In genomic region chr4:41671963-41672480, GRCm38 (mm10) we compare ENCODE assay signal across 10 mouse cellular contexts. TPM values are rescaled to one million over a fixed set of nuclear protein-coding genes. Genes with fewer than 3 reads are reported as not detected.
DNase-seq lines count a peak whose midpoint lies in the region; ATAC-seq and TF ChIP-seq lines count a peak whose summit lies in the region.
"Had no signal": no experiment of that assay in that cellular context is flagged by ENCODE, and none has a peak within 500 bp of the region (broad histone marks: within the 10 kb centered on the region; RNA-seq: fewer than 3 reads in every experiment).

No protein-coding gene starts in this region.

- 16% methylated on average over 7 of the region's 8 CpGs for WGBS in kidney, embryonic 16.5 days
- 49% methylated on average over 8 of the region's 8 CpGs for WGBS in kidney, adult 2 months
- WGBS in forebrain, embryonic 14.5 days = 1% methylated on average over 7 of the region's 8 CpGs
- 5% methylated on average over 8 of the region's 8 CpGs for WGBS in limb, embryonic 11.5 days

- DNase-seq in kidney, adult 2 months = no peak
- peak; percentile 94 for DNase-seq in forebrain, embryonic 14.5 days (ENCODE audit: low spot score)
- peak; percentile 77 for DNase-seq in limb, embryonic 11.5 days (ENCODE audit: low spot score)
- DNase-seq in retina, postnatal 7 days (ENCODE audit: low read depth, low spot score) = peak; percentile 45
- DNase-seq in frontal cortex, postnatal 10 days (ENCODE audit: low spot score in 2 of 2) = no peak
- DNase-seq in urinary bladder, adult 2 months (ENCODE audit: low spot score) = no peak

- H3K4me3 ChIP-seq in kidney, embryonic 16.5 days (ENCODE audit: low read length) = no peak overlapping the region
- H3K4me3 ChIP-seq in kidney, adult 2 months (ENCODE audit: insufficient read depth, low read depth, low read length) = no peak overlapping the region
- H3K4me3 ChIP-seq in forebrain, embryonic 14.5 days (ENCODE audit: low read depth, low read length) = no peak overlapping the region
- no peak overlapping the region for H3K4me3 ChIP-seq in limb, embryonic 11.5 days (ENCODE audit: low read depth, low read length)
- H3K4me3 ChIP-seq: stomach, embryonic 15.5 days had no signal

- no peak overlapping the region for H3K9ac ChIP-seq in kidney, embryonic 16.5 days (replicated peaks; ENCODE audit: low read length)
- peak overlapping the region; percentile 41 for H3K9ac ChIP-seq in forebrain, embryonic 14.5 days (ENCODE audit: low read length)
- no peak overlapping the region for H3K9ac ChIP-seq in limb, embryonic 11.5 days (ENCODE audit: low read length)
- H3K9ac ChIP-seq: stomach, embryonic 15.5 days had no signal

- no peaks in the 10 kb centered on the region for H3K27me3 ChIP-seq in kidney, embryonic 16.5 days (ENCODE audit: insufficient read depth, low read length)
- no peaks in the 10 kb centered on the region for H3K27me3 ChIP-seq in kidney, adult 2 months (replicated peaks; ENCODE audit: control insufficient read depth, insufficient read depth, low read length)
- no peaks in the 10 kb centered on the region for H3K27me3 ChIP-seq in forebrain, embryonic 14.5 days (replicated peaks; ENCODE audit: control insufficient read depth, insufficient read depth, low read length)
- H3K27me3 ChIP-seq in limb, embryonic 11.5 days (ENCODE audit: control insufficient read depth, insufficient read depth, low read length) = peaks cover 74% of the 10 kb centered on the region
- H3K27me3 ChIP-seq: stomach, embryonic 15.5 days had no signal

- peaks cover 41% of the 10 kb centered on the region for H3K4me1 ChIP-seq in kidney, embryonic 16.5 days (ENCODE audit: insufficient read depth, low read length)
- peaks cover 5% of the 10 kb centered on the region; the same call in 1 of the 2 replicates for H3K4me1 ChIP-seq in kidney, adult 2 months (ENCODE audit: control insufficient read depth, insufficient read depth, low read length)
- peaks cover 49% of the 10 kb centered on the region for H3K4me1 ChIP-seq in forebrain, embryonic 14.5 days (ENCODE audit: control insufficient read depth, insufficient read depth, low read length)
- peaks cover 18% of the 10 kb centered on the region for H3K4me1 ChIP-seq in limb, embryonic 11.5 days (ENCODE audit: control insufficient read depth, insufficient read depth, low read length)

- TF ChIP-seq CTCF in kidney, adult 2 months (conservative IDR thresholded peaks at IDR 0.05; ENCODE audit: insufficient read depth, insufficient read length, low read depth, low read length) = no peak

- no peaks in the 10 kb centered on the region for H3K36me3 ChIP-seq in kidney, embryonic 16.5 days (ENCODE audit: insufficient read depth, low read length)
- H3K36me3 ChIP-seq in kidney, adult 2 months (ENCODE audit: control insufficient read depth, insufficient read depth, low read length) = no peaks in the 10 kb centered on the region
- peaks cover 36% of the 10 kb centered on the region for H3K36me3 ChIP-seq in forebrain, embryonic 14.5 days (ENCODE audit: control insufficient read depth, insufficient read depth, low read length)
- H3K36me3 ChIP-seq in limb, embryonic 11.5 days (ENCODE audit: control insufficient read depth, insufficient read depth, low read length) = no peaks in the 10 kb centered on the region
- H3K36me3 ChIP-seq: stomach, embryonic 15.5 days had no signal

- H3K27ac ChIP-seq in kidney, embryonic 16.5 days (ENCODE audit: low read length) = 0 out of 2 replicates have a peak overlapping the region, but pooled peaks have one; percentile 31
- H3K27ac ChIP-seq in kidney, adult 2 months (ENCODE audit: insufficient read depth, low read depth, low read length) = no peak overlapping the region
- H3K27ac ChIP-seq in forebrain, embryonic 14.5 days (ENCODE audit: low read depth, low read length) = peak overlapping the region; percentile 78
- H3K27ac ChIP-seq in limb, embryonic 11.5 days (replicated peaks; ENCODE audit: low read depth, low read length) = no peak overlapping the region
- H3K27ac ChIP-seq: stomach, embryonic 15.5 days had no signal

- ATAC-seq in kidney, embryonic 16.5 days (ENCODE audit: low FRiP score, low TSS enrichment) = no peak
- ATAC-seq in forebrain, embryonic 14.5 days = peak; percentile 78
- 0 out of 2 replicates have a peak, but pooled peaks have one; percentile 48 for ATAC-seq in limb, embryonic 11.5 days (ENCODE audit: insufficient number of reproducible peaks, low FRiP score, low TSS enrichment, low read depth)
- no peak for ATAC-seq in erythroblast, adult 5-6 weeks (replicated peaks; ENCODE audit: low FRiP score, poor library complexity, severe bottlenecking)

- H3K4me2 ChIP-seq in kidney, embryonic 16.5 days (replicated peaks; ENCODE audit: low read depth, low read length) = no peak overlapping the region
- H3K4me2 ChIP-seq in forebrain, embryonic 14.5 days (ENCODE audit: low read length) = peak overlapping the region; percentile 29; the same call in 1 of the 2 replicates
- no peak overlapping the region for H3K4me2 ChIP-seq in limb, embryonic 11.5 days (ENCODE audit: low read depth, severe bottlenecking)
- H3K4me2 ChIP-seq: stomach, embryonic 15.5 days had no signal

- TF ChIP-seq POLR2A in kidney, adult 2 months (IDR thresholded peaks at IDR 0.05; ENCODE audit: low read depth, low read length) = no peak

- H3K9me3 ChIP-seq in kidney, embryonic 16.5 days (ENCODE audit: low read length) = no peaks in the 10 kb centered on the region
- no peaks in the 10 kb centered on the region for H3K9me3 ChIP-seq in forebrain, embryonic 14.5 days (replicated peaks; ENCODE audit: control insufficient read depth, low read length)
- no peaks in the 10 kb centered on the region for H3K9me3 ChIP-seq in limb, embryonic 11.5 days (ENCODE audit: control insufficient read depth, low read length)
- H3K9me3 ChIP-seq: stomach, embryonic 15.5 days had no signal

RNA-seq across cellular contexts. Expression of gene Cntfr, which starts 24.9 kb away (rescaled TPM):
- polyA plus RNA-seq in kidney, embryonic 16.5 days (2015; fragmentation: Nextera tagmentation; extraction: Ambion mirVana) = 18.8 and 22.8 TPM in 2 replicates
- polyA plus RNA-seq in kidney, adult 2 months (2012; rRNA removed) = 15.4 and 15.9 TPM in 2 replicates
- 12.6 and 12.7 TPM in 2 replicates for polyA plus RNA-seq in forebrain, embryonic 14.5 days (2014; fragmentation: Nextera tagmentation; extraction: Ambion mirVana)
- 5.6 and 9.2 TPM in 2 replicates for polyA plus RNA-seq in limb, embryonic 11.5 days (2014; fragmentation: Nextera tagmentation; extraction: Ambion mirVana)
- not detected in 2 replicates for total RNA-seq in erythroblast, adult 5-6 weeks (2015; ENCODE audit: low replicate concordance)
- total RNA-seq in erythroblast, adult 5-6 weeks (2017; ENCODE audit: low replicate concordance) = not detected in 2 replicates
- polyA plus RNA-seq in urinary bladder, adult 2 months (2012; rRNA removed) = 28.6 and 49.0 TPM in 2 replicates
- total RNA-seq: common myeloid progenitor, adult 5-6 weeks had no signal

RNA-seq across cellular contexts. Expression of gene Il11ra1, which starts 27.8 kb away (rescaled TPM):
- 168 and 184 TPM in 2 replicates for polyA plus RNA-seq in kidney, embryonic 16.5 days (2015; fragmentation: Nextera tagmentation; extraction: Ambion mirVana)
- 125 and 126 TPM in 2 replicates for polyA plus RNA-seq in kidney, adult 2 months (2012; rRNA removed)
- 23.9 and 24.3 TPM in 2 replicates for polyA plus RNA-seq in forebrain, embryonic 14.5 days (2014; fragmentation: Nextera tagmentation; extraction: Ambion mirVana)
- polyA plus RNA-seq in limb, embryonic 11.5 days (2014; fragmentation: Nextera tagmentation; extraction: Ambion mirVana) = 202 and 214 TPM in 2 replicates
- 4.6 and 7.5 TPM in 2 replicates for total RNA-seq in erythroblast, adult 5-6 weeks (2015; ENCODE audit: low replicate concordance)
- 8.2 and 18.1 TPM in 2 replicates for total RNA-seq in erythroblast, adult 5-6 weeks (2017; ENCODE audit: low replicate concordance)
- polyA plus RNA-seq in urinary bladder, adult 2 months (2012; rRNA removed) = 77.4 and 78.3 TPM in 2 replicates

RNA-seq across cellular contexts. Expression of gene Enho, which starts 31.9 kb away (rescaled TPM):
- 18.9 and 23.5 TPM in 2 replicates for polyA plus RNA-seq in kidney, embryonic 16.5 days (2015; fragmentation: Nextera tagmentation; extraction: Ambion mirVana)
- polyA plus RNA-seq in kidney, adult 2 months (2012; rRNA removed) = 9.3 and 9.9 TPM in 2 replicates
- 64.7 and 73.9 TPM in 2 replicates for polyA plus RNA-seq in forebrain, embryonic 14.5 days (2014; fragmentation: Nextera tagmentation; extraction: Ambion mirVana)
- 20.8 and 22.5 TPM in 2 replicates for polyA plus RNA-seq in limb, embryonic 11.5 days (2014; fragmentation: Nextera tagmentation; extraction: Ambion mirVana)
- total RNA-seq in erythroblast, adult 5-6 weeks (2015; ENCODE audit: low replicate concordance) = not detected in 2 replicates
- total RNA-seq in erythroblast, adult 5-6 weeks (2017; ENCODE audit: low replicate concordance) = not detected in 2 replicates
- 165 and 187 TPM in 2 replicates for polyA plus RNA-seq in urinary bladder, adult 2 months (2012; rRNA removed)
- total RNA-seq: common myeloid progenitor, adult 5-6 weeks had no signal

RNA-seq across cellular contexts. Expression of gene Rpp25l, which starts 41.3 kb away (rescaled TPM):
- 76.0 and 84.9 TPM in 2 replicates for polyA plus RNA-seq in kidney, embryonic 16.5 days (2015; fragmentation: Nextera tagmentation; extraction: Ambion mirVana)
- 57.0 and 62.2 TPM in 2 replicates for polyA plus RNA-seq in kidney, adult 2 months (2012; rRNA removed)
- polyA plus RNA-seq in forebrain, embryonic 14.5 days (2014; fragmentation: Nextera tagmentation; extraction: Ambion mirVana) = 72.2 and 83.3 TPM in 2 replicates
- 94.2 and 99.3 TPM in 2 replicates for polyA plus RNA-seq in limb, embryonic 11.5 days (2014; fragmentation: Nextera tagmentation; extraction: Ambion mirVana)
- 6.3 and 9.6 TPM in 2 replicates for total RNA-seq in erythroblast, adult 5-6 weeks (2015; ENCODE audit: low replicate concordance)
- 2.5 and 4.7 TPM in 2 replicates for total RNA-seq in erythroblast, adult 5-6 weeks (2017; ENCODE audit: low replicate concordance)
- polyA plus RNA-seq in urinary bladder, adult 2 months (2012; rRNA removed) = 32.6 and 40.5 TPM in 2 replicates

RNA-seq across cellular contexts. Expression of gene Dctn3, which starts 50.9 kb away (rescaled TPM):
- polyA plus RNA-seq in kidney, embryonic 16.5 days (2015; fragmentation: Nextera tagmentation; extraction: Ambion mirVana) = 137 and 149 TPM in 2 replicates
- polyA plus RNA-seq in kidney, adult 2 months (2012; rRNA removed) = 76.0 and 92.6 TPM in 2 replicates
- polyA plus RNA-seq in forebrain, embryonic 14.5 days (2014; fragmentation: Nextera tagmentation; extraction: Ambion mirVana) = 301 and 330 TPM in 2 replicates
- polyA plus RNA-seq in limb, embryonic 11.5 days (2014; fragmentation: Nextera tagmentation; extraction: Ambion mirVana) = 94.3 and 104 TPM in 2 replicates
- 22.8 and 26.7 TPM in 2 replicates for total RNA-seq in erythroblast, adult 5-6 weeks (2015; ENCODE audit: low replicate concordance)
- total RNA-seq in erythroblast, adult 5-6 weeks (2017; ENCODE audit: low replicate concordance) = 30.0 and 37.1 TPM in 2 replicates
- polyA plus RNA-seq in urinary bladder, adult 2 months (2012; rRNA removed) = 68.8 and 98.7 TPM in 2 replicates

Comparison
In these comparisons a context has a peak if more than half of its experiments do, and no peak if none do; other contexts are left out.
1. H3K27ac ChIP-seq: peak in kidney, embryonic 16.5 days (single experiment) and forebrain, embryonic 14.5 days (single experiment); none in kidney, adult 2 months (single experiment) and limb, embryonic 11.5 days (single experiment).
2. ATAC-seq: peak in forebrain, embryonic 14.5 days (single experiment) and limb, embryonic 11.5 days (single experiment); none in kidney, embryonic 16.5 days (single experiment) and erythroblast, adult 5-6 weeks (single experiment).
3. DNase-seq: peak in forebrain, embryonic 14.5 days (single experiment), limb, embryonic 11.5 days (single experiment) and retina, postnatal 7 days (single experiment); none in kidney, adult 2 months (single experiment), frontal cortex, postnatal 10 days (0 of 2) and urinary bladder, adult 2 months (single experiment).